Mouse (Mus musculus) liver, embryonic 11.5 days (tissue): ENCODE data around the gene Sec14l4. TPM values are rescaled to one million over a fixed set of nuclear protein-coding genes. Genes with fewer than 3 reads are reported as not detected.

Experiments used
- ATAC-seq: fragments of 200-750 bp; cut with Nextera tagmentation; replicated peaks from 2 replicates; pipeline ENCODE4 v1.8.0; 2017; ENCODE audit warnings: moderate number of reproducible peaks, mild to moderate bottlenecking, moderate TSS enrichment, moderate library complexity; ENCODE audit not compliant: low FRiP score
- DNase-seq: peaks from one replicate; pipeline ENCODE4 v3.0.0-alpha.2; 2017; ENCODE audit warnings: low spot score
- H3K27ac ChIP-seq: fragments of 300-500 bp; sonication (generic); 2 replicates; pipeline ENCODE4 v1.5.1; 2014; ENCODE audit warnings: mild to moderate bottlenecking, low read depth, low read length, control low read depth
- H3K27me3 ChIP-seq: fragments of 300-500 bp; sonication (generic); replicated peaks from 2 replicates; pipeline ENCODE4 v1.6.1; 2014; ENCODE audit warnings: low read length, mixed read lengths; ENCODE audit not compliant: control insufficient read depth, insufficient read depth
- H3K36me3 ChIP-seq: fragments of 300-500 bp; sonication (generic); 2 replicates; pipeline ENCODE4 v1.6.1; 2014; ENCODE audit warnings: mild to moderate bottlenecking, low read length, moderate library complexity, mixed read lengths; ENCODE audit not compliant: control insufficient read depth, insufficient read depth
- H3K4me1 ChIP-seq: fragments of 300-500 bp; sonication (generic); replicated peaks from 2 replicates; pipeline ENCODE4 v1.6.1; 2014; ENCODE audit warnings: low read length, mixed read lengths; ENCODE audit not compliant: control insufficient read depth, insufficient read depth
- H3K4me2 ChIP-seq: fragments of 300-500 bp; sonication (generic); 2 replicates; pipeline ENCODE4 v1.6.1; 2014; ENCODE audit warnings: mild to moderate bottlenecking, control low read depth, moderate library complexity
- H3K4me3 ChIP-seq: fragments of 300-500 bp; sonication (generic); 2 replicates; pipeline ENCODE4 v1.5.1; 2014; ENCODE audit warnings: low read depth, low read length, control low read depth
- H3K9ac ChIP-seq: fragments of 300-500 bp; sonication (generic); 2 replicates; pipeline ENCODE4 v1.6.1; 2014; ENCODE audit warnings: low read depth, low read length, control low read depth
- H3K9me3 ChIP-seq: fragments of 300-500 bp; sonication (generic); 2 replicates; pipeline ENCODE4 v1.6.1; 2016; ENCODE audit warnings: low read length, inconsistent platforms, mixed read lengths; ENCODE audit not compliant: control insufficient read depth
- WGBS: fragments of 180-500 bp; shearing (Covaris S2); extraction: QIAGEN DNeasy Blood & Tissue Kit; methylation state at CpG from one replicate; pipeline ENCODE4 v1.1.7; 2014; 5-methylcytosine and 5-hydroxymethylcytosine counted together
- polyA plus RNA-seq: library from polyadenylated mRNA; unstranded; fragments of >200 nt; fragmentation: Nextera tagmentation; extraction: Ambion mirVana; gene quantifications from 2 replicates; pipeline ENCODE4 v1.2.1, GENCODE M21; 2014

The Sec14l4 gene
- polyA plus RNA-seq, 1 experiment from 2014 or later, result 0.88 TPM

GRCm38 (mm10) chr11:4078267-4078933, 47.1 kb downstream of the Sec14l4 start:
- Histone ChIP-seq H3K27ac (no peak overlapping the region), H3K4me3 (no peak overlapping the region), H3K9ac (no peak overlapping the region), H3K9me3 (no peaks in the 10 kb centered on the region), H3K4me2 (no peak overlapping the region), H3K4me1 (no peaks in the 10 kb centered on the region), H3K27me3 (no peaks in the 10 kb centered on the region), H3K36me3 (no peaks in the 10 kb centered on the region)
- no peak for ATAC-seq
- 72% methylated on average over 7 of the region's 7 CpGs for WGBS
- DNase-seq, result no peak

- H3K27me3 ChIP-seq, result no peaks in the 10 kb centered on the region
- DNase-seq (peak; percentile 50), ATAC-seq (no peak)
- H3K36me3 ChIP-seq, result no peaks in the 10 kb centered on the region
- no peak overlapping the region for H3K4me3 ChIP-seq
- no peak overlapping the region for H3K9ac ChIP-seq
- no peak overlapping the region for H3K4me2 ChIP-seq
- no peaks in the 10 kb centered on the region for H3K9me3 ChIP-seq
- WGBS, result 14% methylated on average over 4 of the region's 4 CpGs
- H3K27ac ChIP-seq, result no peak overlapping the region
- no peaks in the 10 kb centered on the region for H3K4me1 ChIP-seq
Observed at GRCm38 (mm10) chr11:4080219-4080618, 49.0 kb downstream of the Sec14l4 start.

GRCm38 (mm10) chr11:4083316-4084078, 52.2 kb downstream of the Sec14l4 start:
- ATAC-seq (no peak), DNase-seq (no peak)
- no peaks in the 10 kb centered on the region for H3K4me1 ChIP-seq
- H3K27me3 ChIP-seq, result no peaks in the 10 kb centered on the region
- H3K9ac ChIP-seq, result no peak overlapping the region
- no peak overlapping the region for H3K4me3 ChIP-seq
- 30% methylated on average over 5 of the region's 5 CpGs for WGBS
- H3K9me3 ChIP-seq, result no peaks in the 10 kb centered on the region
- H3K4me2 ChIP-seq, result no peak overlapping the region
- no peak overlapping the region for H3K27ac ChIP-seq
- H3K36me3 ChIP-seq, result no peaks in the 10 kb centered on the region

- Histone ChIP-seq H3K4me2 (no peak overlapping the region), H3K27ac (no peak overlapping the region), H3K4me3 (no peak overlapping the region), H3K4me1 (no peaks in the 10 kb centered on the region), H3K27me3 (no peaks in the 10 kb centered on the region), H3K36me3 (peaks cover 6% of the 10 kb centered on the region), H3K9me3 (peaks cover 6% of the 10 kb centered on the region), H3K9ac (no peak overlapping the region)
- no peak for DNase-seq
- WGBS, result 71% methylated on average over 1 of the region's 1 CpGs
- ATAC-seq, result no peak
Observed at GRCm38 (mm10) chr11:4086246-4086645, 55.0 kb downstream of the Sec14l4 start.

- ATAC-seq, result no peak
- Histone ChIP-seq H3K4me1 (no peaks in the 10 kb centered on the region), H3K4me3 (no peak overlapping the region), H3K27ac (no peak overlapping the region), H3K36me3 (peaks cover 17% of the 10 kb centered on the region), H3K9me3 (peaks cover 9% of the 10 kb centered on the region), H3K9ac (no peak overlapping the region), H3K4me2 (no peak overlapping the region), H3K27me3 (no peaks in the 10 kb centered on the region)
- DNase-seq, result no peak
- WGBS, result 61% methylated on average over 2 of the region's 2 CpGs
Observed at GRCm38 (mm10) chr11:4087267-4087666, 56.0 kb downstream of the Sec14l4 start.

- Histone ChIP-seq H3K27me3 (no peaks in the 10 kb centered on the region), H3K9me3 (peaks cover 9% of the 10 kb centered on the region), H3K4me2 (peak overlapping the region; percentile 69), H3K4me1 (peaks cover 18% of the 10 kb centered on the region), H3K9ac (peak overlapping the region; percentile 73), H3K36me3 (peaks cover 23% of the 10 kb centered on the region), H3K27ac (peak overlapping the region; percentile 17; the same call in 1 of the 2 replicates), H3K4me3 (peak overlapping the region; percentile 71)
- DNase-seq (no peak), ATAC-seq (no peak)
- 74% methylated on average over 18 of the region's 18 CpGs for WGBS
Observed at GRCm38 (mm10) chr11:4093459-4094377, 62.5 kb downstream of the Sec14l4 start.

GRCm38 (mm10) chr11:4094378-4095170, 63.3 kb downstream of the Sec14l4 start:
- H3K9ac ChIP-seq, result peak overlapping the region; percentile 73
- peaks cover 18% of the 10 kb centered on the region for H3K4me1 ChIP-seq
- peaks cover 23% of the 10 kb centered on the region for H3K36me3 ChIP-seq
- peak; percentile 37 for ATAC-seq
- DNase-seq, result peak; percentile 82
- H3K4me3 ChIP-seq, result peak overlapping the region; percentile 71
- H3K27me3 ChIP-seq, result no peaks in the 10 kb centered on the region
- 4% methylated on average over 23 of the region's 24 CpGs for WGBS
- H3K4me2 ChIP-seq, result peak overlapping the region; percentile 69
- H3K27ac ChIP-seq, result peak overlapping the region; percentile 93
- H3K9me3 ChIP-seq, result peaks cover 9% of the 10 kb centered on the region
